Mouse (Mus musculus): ENCODE data around the gene Mbd5. TPM values are rescaled to one million over a fixed set of nuclear protein-coding genes. Genes with fewer than 3 reads are reported as not detected.
"Not testable (repeated sequence)": the region's sequence is repeated elsewhere in the genome, so short reads cannot be mapped to it uniquely, and the experiment has no call there.

Mbd5 gene
- total RNA-seq, 2 experiments from 2014 or later: 23.7 to 26.1 TPM

DNA sequence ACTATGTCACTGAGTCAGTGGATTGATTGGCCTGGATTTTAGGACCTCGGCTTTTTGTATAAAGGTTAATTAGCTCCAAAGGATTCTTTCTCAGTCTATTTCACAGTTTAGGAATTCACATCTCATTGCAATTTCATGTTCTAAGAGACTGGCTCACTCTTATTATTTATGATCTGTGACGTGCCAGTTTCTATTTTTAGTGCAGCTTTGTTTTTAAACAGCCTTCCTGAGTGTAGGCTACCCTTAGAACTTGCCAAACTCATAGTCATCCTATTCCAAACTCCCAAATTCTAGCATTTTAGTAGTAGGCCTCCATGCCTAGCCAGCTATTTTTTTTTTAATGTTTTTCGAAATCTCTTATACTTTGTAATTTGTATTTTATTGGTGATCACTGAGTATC lies 192.9 kb downstream of the Mbd5 start:
- intact Hi-C loops (cut with DNase I; ENCODE audit: low total_unique reads): no loop called here
- DNase-seq: no peak

DNA sequence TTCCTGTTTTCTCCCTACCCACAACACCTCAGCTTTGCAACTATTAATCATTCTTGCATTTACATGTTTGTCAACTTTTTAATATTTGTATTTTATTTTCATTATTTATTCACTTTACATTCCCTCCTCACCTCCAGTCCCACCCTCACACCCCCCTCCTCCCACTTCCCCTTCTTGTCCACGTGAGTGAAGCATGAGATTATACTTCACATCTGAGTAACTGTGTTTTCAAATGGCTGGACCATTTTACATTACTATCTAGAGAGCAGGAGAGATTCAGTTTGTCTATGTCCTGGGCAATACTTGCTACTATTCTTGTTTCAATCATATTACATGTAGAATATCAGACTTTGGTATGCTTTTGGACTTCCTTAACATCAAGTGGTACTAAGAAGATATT lies 204.3 kb downstream of the Mbd5 start:
- DNase-seq: no peak
- intact Hi-C loops (cut with DNase I; ENCODE audit: low total_unique reads): no loop called here

DNA sequence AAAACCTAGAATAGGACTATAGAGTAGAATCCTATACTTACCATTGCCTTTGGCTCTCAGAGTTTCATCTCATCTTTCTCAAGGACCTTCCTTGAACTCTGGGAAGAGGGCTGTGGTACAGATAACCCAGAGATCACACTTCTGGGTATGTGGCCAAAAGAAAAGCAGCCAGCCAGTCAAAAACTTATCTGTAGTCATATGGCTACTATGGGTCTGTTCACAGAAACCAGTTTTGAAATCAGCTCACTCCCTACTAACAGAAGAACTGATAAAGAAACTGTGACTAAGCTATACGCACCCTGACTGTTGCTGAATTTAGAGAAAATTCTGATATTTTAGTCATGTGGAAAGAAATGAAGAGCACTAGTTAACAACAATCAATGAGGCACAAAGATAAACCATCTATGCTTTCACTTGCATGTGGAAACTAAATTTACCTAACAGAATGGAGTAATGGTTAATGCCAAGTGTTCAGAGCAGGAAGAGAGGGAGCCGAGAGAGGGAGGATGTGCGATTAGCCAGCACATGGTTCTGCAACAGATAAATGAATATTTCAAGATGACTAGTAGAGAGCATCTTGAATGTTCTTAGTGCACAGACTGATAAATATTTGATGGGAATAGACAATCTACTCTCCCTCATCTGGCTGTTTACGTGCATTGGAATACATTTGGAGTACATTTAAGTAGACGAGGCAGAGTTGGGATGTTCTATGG lies 211.1 kb downstream of the Mbd5 start:
- intact Hi-C loops (cut with DNase I; ENCODE audit: low total_unique reads): no loop called here
- no peak for DNase-seq

DNA sequence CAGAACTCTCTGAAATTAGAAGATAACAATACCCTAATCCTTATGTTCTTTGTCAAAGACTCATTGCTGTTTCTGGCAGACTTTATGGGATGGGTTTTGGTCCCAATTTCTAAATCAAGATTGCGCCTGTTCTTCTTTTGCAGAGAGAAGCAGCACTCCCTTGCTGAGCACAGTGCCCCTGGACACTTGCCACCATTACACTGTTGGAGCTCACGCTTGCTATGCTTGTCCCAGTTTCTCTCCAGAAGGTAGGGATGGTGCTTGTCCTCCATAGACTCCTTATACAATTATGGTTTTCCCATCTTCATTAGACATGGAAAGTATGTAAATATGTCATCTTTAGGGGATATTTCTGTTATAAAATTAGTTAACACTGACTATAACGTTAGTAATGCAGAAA lies 220.5 kb downstream of the Mbd5 start:
- intact Hi-C loops (cut with DNase I; ENCODE audit: low total_unique reads): no loop called here
- no peak for DNase-seq

DNA sequence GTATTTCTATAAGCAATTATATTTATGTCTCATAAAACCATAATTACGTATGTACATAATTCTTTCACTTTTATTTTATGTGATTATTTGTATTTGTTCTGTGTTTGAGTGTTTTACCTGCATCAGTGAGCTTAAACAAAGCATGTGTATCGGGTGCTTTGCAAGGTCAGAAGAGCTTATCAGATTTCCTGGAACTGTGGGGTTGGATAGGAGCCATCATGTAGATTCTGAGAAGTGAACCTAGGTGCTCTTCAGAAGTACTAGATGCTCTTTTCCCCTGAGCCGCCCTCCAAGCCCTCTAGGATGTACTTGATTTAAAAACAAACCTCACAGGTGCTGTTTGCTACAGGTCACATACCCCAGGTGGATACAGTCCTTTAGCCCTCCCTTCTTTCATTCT lies 227.7 kb downstream of the Mbd5 start:
- intact Hi-C loops (cut with DNase I; ENCODE audit: low total_unique reads): no loop called here
- DNase-seq: no peak

DNA sequence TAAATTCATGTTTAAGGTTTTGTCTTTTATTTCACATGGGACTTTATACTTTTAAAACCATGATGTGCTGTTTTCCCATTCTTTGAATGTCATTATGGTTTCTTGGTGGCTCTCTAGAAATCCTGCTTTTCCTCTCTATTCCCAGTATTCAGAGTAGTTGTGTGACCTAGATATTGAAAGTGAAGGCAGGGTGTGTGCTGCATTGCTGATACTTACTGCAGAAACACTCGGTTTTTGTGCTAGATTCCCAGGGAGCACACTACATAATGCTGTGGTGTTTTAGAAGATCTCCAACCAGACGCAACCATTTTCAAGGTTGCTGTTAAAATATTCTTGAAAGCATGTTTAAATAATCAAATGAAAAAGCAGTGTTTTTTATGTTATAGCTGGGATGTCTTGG lies 241.7 kb downstream of the Mbd5 start:
- intact Hi-C loops (cut with DNase I; ENCODE audit: low total_unique reads): no loop called here
- no peak for DNase-seq

DNA sequence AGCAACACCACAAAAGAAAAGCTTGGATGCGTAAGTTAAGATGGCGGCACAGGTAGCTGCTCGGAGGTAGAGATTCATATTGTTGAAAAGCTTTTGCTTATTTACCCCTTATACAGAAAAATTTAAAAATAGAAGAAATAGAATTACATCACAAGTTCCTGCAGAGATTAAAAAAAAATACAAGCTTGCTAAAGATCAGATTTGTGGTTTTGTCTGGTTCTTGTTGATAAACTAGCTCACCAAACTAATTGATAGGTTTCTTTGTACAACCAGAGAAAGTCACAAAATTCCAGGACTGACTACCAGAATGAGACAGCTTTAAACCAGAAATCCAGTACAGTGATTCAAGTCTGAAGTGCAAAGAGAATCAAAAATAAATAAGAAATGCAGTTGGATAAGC lies 242.4 kb downstream of the Mbd5 start:
- no peak for DNase-seq
- intact Hi-C loops (cut with DNase I; ENCODE audit: low total_unique reads): no loop called here

DNA sequence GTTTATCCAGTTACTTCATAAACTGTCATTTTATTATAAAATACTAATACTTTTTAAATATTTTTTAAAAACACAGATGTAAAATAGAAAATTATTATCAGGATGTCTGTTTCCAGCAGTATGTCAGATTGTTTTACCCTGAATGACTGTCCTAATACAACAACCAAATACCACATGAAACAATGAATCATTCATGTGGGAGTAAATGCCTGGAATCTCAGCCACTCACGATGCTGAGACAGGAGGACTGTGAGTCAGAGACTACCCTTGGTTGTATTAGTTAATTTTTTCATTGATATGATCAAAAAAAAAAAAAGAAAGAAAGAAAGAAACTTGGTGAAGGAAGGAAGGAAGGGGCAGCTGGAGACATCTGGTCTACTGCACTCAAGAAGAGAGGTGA lies 254.8 kb downstream of the Mbd5 start:
- intact Hi-C loops (cut with DNase I; ENCODE audit: low total_unique reads): no loop called here
- DNase-seq: no peak

DNA sequence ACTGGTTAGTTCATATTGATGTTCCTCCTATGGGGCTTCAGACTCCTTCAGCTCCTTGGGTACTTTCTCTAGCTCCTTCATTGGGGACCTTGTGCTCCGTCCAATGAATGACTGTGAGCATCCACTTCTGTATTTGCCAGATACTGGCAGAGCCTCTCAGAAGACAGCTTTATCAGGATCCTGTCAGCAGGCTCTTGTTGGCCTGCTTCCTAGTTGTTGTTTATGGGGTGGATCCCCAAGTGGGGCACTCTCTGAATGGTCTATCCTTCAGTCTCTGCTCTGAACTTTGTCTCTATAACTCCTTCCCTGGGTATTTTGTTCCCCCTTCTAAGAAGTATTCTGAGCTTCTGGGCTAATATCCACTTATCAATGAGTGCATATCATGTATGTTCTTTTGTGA lies 256.4 kb downstream of the Mbd5 start:
- intact Hi-C loops (cut with DNase I; ENCODE audit: low total_unique reads); DNase-seq: not testable (repeated sequence)

DNA sequence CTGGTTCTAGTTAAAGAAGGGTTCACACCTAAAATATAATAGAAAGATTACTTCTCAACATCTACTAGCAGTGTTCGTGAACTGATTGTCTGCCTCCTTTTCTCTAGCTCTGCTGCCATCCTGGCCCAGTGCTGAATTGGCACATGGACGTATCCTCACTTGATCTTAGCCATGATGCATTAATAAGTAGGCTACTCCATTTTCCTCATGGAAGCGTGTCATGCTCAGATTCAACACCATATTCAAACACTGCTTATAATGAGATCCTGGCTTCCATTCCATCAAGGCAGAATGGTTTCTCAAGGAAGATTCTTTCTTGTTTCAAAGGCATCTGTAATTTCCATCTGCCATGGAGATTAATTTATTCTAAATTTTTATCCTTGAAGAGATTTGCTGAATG lies 260.0 kb downstream of the Mbd5 start:
- intact Hi-C loops (cut with DNase I; ENCODE audit: low total_unique reads): no loop called here
- DNase-seq: no peak

DNA sequence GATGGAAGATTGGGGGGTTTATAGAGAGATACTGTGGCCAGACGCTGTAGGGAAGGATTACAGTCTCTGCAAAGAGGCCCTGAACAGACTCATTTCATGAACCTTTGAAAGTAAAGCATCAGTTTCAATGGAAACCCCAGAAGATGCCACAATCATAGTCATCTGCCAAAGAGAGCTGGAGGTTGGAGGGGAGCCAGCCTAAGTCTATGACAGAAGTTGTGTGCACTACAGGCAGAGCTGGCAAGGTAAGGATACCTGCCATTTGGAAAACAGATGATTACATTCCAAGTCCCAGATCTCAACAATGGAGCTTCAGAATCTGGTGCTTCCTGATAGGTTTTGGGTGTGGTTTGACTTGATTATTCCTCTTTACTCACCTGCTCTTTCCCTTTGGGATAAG lies 261.1 kb downstream of the Mbd5 start:
- intact Hi-C loops (cut with DNase I; ENCODE audit: low total_unique reads): no loop called here
- DNase-seq: no peak

DNA sequence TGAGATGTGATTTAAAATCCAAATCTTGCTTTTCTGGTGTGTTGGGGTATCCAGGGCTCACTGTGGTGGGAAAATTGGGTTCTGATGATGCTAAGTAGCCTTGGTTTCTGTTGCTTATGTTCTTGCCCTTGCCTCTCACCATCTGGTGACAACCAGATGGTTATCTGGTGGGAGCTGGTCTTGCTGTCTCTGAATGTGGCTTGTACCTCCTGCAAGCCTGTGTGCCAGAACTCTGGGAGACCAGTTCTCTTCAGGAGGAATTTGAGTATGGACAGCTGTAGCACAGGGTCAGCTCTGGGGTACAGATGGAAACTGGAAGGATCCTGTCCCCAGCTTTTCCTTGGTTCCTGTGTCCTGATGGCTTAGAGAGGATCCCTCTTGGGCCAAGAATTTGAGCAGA lies 280.4 kb downstream of the Mbd5 start:
- intact Hi-C loops (cut with DNase I; ENCODE audit: low total_unique reads): no loop called here
- DNase-seq: no peak

DNA sequence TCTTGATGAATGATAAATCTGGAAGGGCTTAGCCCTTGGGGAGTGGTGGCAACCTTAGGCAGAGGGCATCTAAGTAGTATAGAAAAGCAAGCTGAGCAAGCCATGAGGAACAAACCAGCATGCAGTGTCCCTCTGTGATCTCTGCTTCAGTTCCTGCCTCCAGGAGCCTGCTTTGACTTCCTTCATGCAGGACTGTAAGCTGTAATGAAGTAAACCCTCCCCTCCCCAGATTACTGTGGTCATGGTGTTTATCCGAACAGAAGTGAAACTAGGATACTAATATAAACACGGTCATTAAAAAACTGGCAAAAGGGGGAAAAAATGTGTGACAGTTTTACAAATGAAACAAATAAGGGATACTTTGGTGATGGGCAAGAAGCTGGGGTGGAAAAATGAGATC lies 284.8 kb downstream of the Mbd5 start:
- DNase-seq: no peak
- intact Hi-C loops (cut with DNase I; ENCODE audit: low total_unique reads): no loop called here

DNA sequence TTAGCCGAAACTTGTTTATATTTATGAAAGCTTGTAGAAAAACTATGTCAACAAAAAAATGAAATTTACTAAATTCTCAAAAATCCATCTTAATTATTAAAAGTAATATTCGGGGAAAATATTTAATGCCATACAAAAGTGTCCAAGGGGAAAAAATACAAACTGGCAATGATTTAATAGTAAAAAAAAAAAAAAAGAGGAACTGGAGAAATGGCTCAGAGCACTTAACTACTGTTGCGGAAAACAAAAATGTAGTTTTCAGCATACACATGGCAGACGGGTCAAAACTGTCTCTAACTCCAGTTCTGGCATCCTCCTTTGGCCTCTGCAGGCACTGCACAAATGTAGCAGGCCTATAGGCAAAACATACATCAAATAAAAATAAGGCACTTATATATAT lies 292.4 kb downstream of the Mbd5 start:
- DNase-seq: no peak
- intact Hi-C loops (cut with DNase I; ENCODE audit: low total_unique reads): no loop called here

DNA sequence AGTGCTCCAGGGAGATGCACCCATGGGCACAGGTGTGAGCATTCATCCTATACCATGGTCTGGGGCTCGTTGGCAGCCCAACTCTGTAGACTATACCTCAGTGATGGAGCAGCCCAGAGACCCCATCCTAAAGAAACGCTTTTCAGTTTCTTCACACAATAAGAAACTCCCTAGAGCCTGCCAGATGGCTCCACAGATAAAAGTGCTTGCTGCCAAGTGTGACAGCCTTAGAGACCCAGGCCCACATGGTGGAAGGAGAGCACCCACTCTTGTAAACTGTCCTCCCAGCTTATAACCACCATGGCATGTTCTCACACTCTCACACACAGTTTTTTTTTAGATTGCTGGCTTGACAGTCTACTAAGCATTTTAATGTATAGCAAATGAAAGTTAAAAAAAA lies 314.8 kb downstream of the Mbd5 start:
- DNase-seq: no peak
- intact Hi-C loops (cut with DNase I; ENCODE audit: low total_unique reads): no loop called here

DNA sequence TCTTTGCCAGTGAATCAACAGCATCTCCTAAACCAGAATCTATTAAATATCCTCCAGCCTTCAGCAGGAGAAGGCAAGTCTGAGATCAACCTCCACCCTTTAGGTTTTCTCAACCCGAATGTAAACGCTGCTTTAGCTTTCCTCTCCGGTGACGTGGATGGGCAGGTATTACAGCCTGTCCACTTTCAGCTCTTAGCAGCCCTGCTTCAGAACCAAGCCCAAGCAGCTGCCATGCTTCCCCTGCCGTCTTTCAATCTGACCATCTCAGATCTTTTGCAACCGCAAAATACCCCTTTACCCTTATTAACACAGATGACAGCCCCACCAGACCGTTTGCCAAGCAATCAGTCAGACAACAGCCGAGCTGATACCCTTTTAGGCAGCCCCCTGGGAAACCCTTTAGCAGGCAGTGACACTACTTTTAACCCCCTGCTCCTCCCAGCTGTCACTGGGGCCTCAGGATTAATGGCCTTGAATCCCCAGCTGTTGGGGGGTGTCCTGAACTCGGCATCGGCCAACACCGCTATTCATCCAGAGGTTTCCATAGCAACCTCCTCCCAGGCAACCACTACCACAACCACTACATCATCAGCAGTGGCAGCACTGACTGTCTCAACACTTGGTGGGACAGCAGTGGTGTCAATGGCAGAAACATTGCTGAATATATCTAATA lies 323.1 kb downstream of the Mbd5 start:
- no peak for DNase-seq
- intact Hi-C loops (cut with DNase I; ENCODE audit: low total_unique reads): no loop called here

DNA sequence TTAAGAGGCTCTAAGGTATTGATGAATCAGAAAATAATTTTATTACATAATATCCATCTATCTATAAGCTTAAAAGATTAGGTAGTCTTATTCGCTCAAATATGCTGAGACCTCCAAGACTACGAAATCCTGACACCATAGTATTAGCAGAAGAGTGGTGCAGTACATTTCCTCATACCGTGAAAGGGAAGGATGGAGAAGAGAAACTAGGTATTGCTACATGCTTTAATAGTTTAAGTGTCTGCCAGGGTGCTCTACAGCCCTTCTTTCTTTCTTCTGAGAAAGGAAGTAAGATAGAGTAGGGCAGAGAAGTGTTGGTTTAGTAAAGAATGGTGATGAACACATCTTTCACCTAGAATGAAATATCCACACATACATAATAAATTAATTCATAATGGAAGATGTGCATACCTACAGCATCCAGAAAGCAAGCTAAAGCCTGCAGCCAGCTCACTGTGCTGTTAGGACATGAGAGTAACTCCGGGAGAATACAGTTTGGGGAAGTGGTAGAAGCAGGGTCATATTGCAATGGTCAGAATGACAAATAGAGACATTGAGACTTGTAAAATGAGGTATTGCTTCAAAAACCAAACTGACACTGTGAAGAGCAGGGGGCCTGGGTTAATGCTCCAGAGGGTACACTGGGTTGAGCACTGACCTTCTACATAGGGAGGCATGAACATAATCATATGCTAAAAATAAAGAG lies 326.9 kb downstream of the Mbd5 start:
- no peak for DNase-seq
- intact Hi-C loops (cut with DNase I; ENCODE audit: low total_unique reads): no loop called here

DNA sequence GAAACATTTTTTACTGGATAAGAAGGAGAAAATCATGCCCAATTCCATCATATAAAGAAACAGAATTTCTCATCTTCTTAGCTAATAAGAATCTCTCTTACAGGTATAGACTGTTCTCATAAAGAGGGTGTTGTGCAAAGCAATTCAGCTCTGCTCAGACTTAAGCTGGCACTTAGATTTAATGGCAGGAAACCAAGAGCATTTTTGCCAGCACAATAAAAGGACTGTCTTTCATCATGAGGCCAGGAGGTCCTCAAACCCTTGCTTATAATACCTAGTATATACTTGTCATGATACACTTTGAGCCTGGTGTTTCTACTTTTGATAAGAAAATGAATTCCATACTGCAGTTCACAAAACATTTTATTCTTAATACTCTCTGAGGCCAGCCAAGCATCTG lies 331.2 kb downstream of the Mbd5 start:
- no peak for DNase-seq
- intact Hi-C loops (cut with DNase I; ENCODE audit: low total_unique reads): no loop called here

DNA sequence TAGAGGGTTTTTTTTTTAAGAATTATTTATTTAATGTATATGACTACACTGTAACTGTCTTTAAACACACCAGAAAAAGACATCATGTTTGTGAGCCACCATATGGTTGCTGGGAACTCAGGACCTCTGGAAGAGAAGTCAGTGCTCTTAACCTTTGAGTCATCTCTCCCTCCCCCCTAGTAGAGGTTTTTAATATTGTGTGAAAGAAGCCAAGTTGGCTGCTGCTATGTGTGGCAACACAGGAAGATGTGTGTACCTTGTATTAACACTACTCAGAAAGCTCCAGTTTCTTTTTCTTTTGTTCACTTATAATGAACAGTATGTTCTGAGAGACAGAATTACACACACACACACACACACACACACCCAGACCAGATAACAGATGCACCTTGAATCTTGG lies 334.3 kb downstream of the Mbd5 start:
- intact Hi-C loops (cut with DNase I; ENCODE audit: low total_unique reads): no loop called here

DNA sequence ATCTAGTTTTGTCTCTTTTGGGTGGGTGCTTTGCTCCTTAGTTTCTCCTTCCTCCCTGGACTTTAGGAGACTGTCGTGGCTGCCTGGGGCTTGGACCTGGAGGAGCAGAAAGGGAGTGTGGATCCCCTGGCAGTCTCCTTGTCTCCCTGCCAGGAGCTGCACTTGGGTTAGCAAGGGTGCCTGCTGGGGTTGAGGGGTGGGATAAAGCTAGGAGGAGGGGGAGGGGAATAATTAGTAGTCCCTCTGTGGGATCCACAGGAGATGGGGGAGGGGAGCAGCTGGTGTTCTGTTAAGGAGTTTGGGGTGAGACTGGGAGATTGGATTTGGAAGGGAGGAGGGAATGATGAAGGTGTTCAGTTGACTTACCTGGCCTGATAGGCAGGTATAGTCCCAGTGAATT lies 337.7 kb downstream of the Mbd5 start:
- no peak for DNase-seq
- intact Hi-C loops (cut with DNase I; ENCODE audit: low total_unique reads): no loop called here

More for the DNA sequence above, 334.3 kb downstream of the Mbd5 start:
- no peak for DNase-seq

DNA sequence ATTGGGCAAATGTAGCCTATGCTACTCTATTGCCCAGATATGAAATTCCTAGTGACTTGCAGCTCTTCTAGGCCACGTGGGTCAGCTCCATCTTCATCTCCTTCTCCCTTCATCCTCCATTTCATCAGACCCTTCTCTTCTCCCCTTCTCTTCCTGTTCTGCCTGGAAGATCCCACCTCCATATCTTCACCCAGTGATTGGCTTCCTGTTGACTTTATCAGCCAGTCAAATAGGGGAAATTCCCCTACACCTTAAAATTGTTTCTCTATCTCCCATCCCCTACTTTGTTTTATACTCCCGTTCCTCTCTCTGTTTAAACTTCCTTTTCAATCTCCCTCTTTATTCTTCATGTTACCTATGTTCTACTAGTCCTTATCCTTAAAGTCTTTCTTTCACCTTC lies 342.4 kb downstream of the Mbd5 start:
- intact Hi-C loops (cut with DNase I; ENCODE audit: low total_unique reads): no loop called here
- DNase-seq: no peak
